Mouse (Mus musculus): ENCODE data around the gene Sdha.

DNA sequence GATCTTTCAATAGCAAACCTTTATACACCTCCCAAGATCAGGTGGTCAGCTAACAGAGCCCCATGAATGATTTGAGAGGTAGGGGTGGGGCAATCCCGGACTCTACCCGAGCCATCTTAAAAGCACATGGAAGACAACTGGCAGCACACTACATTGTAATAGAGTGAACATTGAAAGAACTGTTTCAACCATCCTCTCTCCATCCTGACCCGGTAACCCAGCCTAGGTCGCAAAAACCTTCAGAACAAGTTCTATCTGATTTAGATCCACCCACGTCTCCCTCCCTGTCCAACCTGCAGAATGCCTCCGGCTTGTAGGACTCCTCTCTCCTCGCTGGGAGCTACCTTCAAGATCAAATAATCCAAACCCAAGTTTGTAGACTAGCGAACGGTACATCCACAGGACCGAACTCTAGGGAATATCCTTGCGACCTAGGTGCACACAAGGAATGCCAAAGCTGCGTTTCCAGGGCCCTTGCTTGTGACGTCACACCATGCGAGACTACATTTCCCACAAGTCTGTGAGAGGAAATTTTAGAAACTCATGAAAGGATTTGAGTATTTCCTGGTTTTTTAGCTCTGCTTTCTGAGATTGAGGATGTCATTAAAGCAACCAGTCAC lies 40.4 kb upstream of the Sdha start, which contains the start of gene Zfp72:
- no peak for TF ChIP-seq CTCF (IDR thresholded peaks at IDR 0.05; ENCODE audit: control insufficient read depth, insufficient read depth, insufficient replicate concordance, low read depth, low read length)
- peak; percentile 74; the same call in 1 of the 2 replicates for TF ChIP-seq POLR2A (IDR thresholded peaks at IDR 0.05; ENCODE audit: control insufficient read depth, low read depth, low read length)
